Mouse (Mus musculus) embryonic stem cell, embryonic (primary cell): Measurements from ENCODE around the gene Evi2a.

Experiments
- CTCF ChIA-PET, 4 experiments: fragments of 300-600 bp in 2 of 4; fragments of 350-600 bp in 2 of 4; sonication (Branson Sonifier 250); formaldehyde crosslinking; loops; one replicate each; lab custom pipeline; 2022; ENCODE audit warnings: inconsistent platforms in 2 of 4; lab: Charles Lee
- POLR2A ChIA-PET, 4 experiments: fragments of 300-600 bp in 2 of 4; fragments of 350-600 bp in 2 of 4; sonication (Branson Sonifier 250); formaldehyde crosslinking; loops; one replicate each; lab custom pipeline; 2022; ENCODE audit warnings: antibody characterized with exemption in 4 of 4, inconsistent platforms in 1 of 4; lab: Charles Lee

Evi2a gene

DNA sequence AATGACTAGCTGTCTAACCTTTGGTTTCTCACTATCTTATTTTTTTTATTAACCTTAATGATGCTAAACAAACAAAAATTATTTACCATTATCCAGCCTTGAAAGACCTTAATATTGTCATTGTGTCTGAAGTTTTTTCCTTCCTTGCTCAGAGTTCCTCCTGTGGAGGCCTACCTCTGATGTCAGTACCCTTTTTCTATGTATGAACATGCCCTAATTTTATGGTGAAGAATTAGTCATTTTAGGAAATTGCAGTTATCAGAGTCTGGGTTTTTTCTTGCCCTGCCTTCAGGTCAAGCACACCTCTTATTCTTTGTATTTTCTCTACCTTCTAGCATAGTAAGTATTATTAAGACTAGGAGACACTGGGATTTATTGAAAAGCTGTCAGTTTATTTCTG lies 45.7 kb downstream of the Evi2a start:
- CTCF ChIA-PET = interaction anchor here in 1 of 4 experiments (0.5 kb wide), 1 partner anchor 13 kb away, joined by 3 read pairs; no protein-coding TSS in a partner anchor
- POLR2A ChIA-PET = no interaction called here

DNA sequence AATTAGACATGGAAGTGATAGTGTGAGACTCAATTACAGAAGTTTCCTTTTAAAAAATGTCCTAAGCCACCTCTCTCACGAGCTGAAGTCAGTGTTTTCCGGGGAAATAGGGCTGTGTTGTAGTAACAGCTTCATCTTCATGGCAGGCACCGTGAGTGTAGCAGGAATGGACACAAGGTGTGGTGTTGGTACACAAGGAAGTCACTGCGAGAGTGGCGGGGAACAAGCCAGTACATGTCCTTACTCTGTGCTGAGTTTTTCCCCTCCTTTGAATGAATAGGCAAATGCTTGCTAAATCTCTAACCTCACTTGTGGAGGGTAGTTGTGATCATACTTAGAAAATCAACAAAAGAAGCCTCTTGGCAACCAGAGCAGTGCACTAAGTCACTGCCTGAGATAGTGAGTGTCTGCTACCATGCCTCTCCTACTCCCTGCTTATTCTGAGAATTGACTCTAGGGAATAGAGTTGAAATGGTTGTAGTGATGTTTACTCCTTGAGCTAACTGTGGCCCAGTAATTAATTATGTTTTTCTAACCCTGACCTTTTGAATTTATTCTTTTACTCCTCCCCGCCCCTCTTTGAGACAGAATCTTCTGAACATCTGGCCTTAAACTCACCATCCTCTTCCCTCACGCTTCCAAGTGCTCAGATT lies 46.4 kb downstream of the Evi2a start:
- POLR2A ChIA-PET = interaction anchor here in 1 of 4 experiments (1.0 kb wide), 1 partner anchor 96 kb away, joined by 4 read pairs; no protein-coding TSS in a partner anchor
- CTCF ChIA-PET = no interaction called here

DNA sequence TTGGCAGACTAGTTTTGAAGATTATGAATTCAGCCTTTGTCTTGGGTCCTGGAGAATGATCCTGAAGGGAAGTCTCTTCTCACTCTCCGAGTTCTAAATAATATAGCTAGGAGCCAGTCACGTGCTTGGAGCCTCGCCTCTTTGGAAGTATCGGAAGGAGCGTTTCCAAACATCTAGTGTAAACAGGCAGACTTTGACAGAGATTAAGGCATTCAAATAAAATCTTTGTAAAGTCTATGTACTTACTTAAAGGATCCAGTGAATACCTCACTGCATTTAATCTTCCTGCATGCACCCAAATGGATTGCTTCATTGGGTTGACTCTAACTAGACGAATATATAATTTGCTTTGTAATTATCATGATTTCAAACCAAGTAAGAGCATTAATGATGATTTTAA lies 47.0 kb downstream of the Evi2a start:
- POLR2A ChIA-PET = interaction anchor here in 1 of 4 experiments (1.0 kb wide), 1 partner anchor 97 kb away, joined by 4 read pairs; no protein-coding TSS in a partner anchor

More for the DNA sequence above, 47.0 kb downstream of the Evi2a start:
- CTCF ChIA-PET = no interaction called here
